Mouse (Mus musculus) cerebellum, postnatal 10 days (tissue): Measurements from ENCODE around the gene Olfr1344.
A peak's percentile ranks its signal among the peaks of the same experiment; 100 is the strongest.
"Not testable (repeated sequence)": the region's sequence is repeated elsewhere in the genome, so short reads cannot be mapped to it uniquely, and the experiment has no call there.

ENCODE experiments used
- DNase-seq, 2 experiments: peaks; one replicate each; pipeline ENCODE4 v3.0.0; 2021; ENCODE audit warnings: mixed read lengths in 2 of 2

Olfr1344 gene

DNA sequence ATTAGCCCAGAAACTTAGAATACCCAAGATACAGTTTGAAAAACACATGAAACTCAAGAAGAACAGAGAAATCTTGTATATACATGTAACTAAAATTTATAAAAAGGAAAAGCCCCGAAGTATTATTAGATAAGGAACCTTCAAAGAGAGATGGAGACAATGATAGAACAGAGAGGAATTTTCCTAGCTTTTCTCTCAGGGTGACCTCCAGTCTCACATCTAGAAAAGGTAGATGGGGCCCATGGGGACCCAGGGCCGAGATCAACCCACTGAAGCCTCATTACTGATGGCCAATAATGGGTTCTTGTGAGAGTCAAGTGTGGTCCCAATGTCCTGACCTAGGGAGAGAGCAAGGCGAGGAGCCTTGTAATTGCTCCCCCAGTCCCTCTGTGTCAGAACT, at the start of gene Olfr1344:
TSS of gene Olfr1344 (plus strand) at position 301 of the 400 bp plus-strand sequence.
- no peak for DNase-seq

DNA sequence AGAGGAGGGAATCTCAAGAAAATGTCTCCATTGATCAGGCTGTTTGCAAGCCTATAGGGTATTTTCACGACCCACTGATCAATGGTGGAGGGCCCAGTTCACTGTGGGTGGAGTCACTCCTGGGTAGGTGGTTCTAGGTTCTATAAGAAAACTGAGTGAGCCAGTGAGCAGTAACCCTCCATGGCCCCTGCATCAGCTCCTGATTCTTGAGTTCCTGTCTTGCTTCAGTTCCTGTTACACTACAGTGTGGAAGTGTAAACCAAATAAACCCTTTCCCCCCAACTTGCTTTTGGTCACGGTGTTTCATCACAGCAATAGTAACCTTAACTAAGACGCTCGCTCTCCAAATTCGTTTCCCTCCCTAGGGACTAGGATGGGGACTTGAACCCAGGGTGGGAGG, 49.5 kb upstream of the Olfr1344 start:
- no peak for DNase-seq

DNA sequence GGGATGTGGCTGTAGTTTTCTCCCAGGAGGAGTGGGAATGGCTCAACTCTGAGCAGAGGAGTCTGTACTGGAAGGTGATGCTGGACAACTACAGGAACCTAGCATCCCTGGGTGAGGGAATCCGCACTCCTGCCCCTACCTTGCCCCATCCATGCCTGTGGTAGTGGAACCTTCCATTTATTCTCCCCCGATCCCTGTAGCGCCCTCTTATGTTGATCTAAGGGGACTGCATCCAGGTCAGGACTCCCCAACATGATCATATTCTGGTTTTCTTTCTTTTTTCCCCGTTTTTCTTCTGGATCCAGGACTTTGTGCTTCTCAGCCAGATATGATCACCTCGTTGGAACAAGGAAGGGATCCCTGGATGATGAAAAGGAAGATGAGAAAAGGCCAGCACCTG, 49.0 kb upstream of the Olfr1344 start:
- no peak for DNase-seq

DNA sequence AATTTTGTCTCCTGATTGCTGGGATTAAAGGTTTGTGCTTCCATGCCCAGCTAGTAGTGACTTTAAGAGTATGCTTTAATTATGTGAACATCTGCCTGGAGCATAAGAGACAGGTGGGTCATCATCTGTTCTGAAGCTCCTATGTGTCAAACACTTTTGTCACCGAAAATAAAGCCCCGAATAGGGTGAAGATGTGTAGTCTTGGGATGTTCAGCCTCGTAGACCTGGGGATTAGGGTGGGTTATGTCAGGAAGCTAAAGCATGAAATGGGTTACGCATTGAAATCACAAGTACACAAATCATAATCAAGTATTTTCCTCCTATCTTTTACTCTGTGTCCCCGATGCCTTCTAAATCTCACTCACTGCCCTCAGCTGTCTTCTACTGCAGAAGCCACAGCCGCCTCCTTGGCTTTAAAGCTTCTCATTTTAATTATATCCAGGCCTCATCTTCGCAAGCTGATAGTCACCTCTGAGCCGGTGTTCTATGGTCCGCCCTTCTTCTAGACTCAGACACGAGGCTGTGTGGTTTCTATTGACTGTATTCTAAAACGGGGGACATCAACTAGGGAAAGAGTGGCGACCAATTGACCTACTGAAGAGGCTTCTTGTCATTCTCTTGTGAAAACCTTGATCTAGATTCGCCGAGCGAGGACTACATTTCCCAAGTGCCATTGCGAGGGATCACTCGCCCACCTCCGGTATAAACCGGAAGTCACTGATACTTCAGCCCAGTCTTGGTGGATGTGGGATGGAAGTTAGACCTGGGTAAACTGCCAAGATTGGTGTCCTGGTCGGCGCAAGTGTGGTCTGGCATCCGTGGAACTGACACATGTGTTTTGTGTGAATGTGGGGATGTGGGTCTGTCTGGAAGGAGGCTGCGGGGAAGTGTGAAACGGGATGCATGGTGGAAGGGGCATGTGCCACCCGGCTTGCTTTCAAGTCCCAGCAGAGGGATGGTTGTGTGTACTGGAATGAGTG, 40.2 kb upstream of the Olfr1344 start, which contains the start of gene Smim17:
TSS of gene Smim17 (plus strand) at position 720 of the 980 bp plus-strand sequence.
- peak; percentile 82 to 83 for DNase-seq

DNA sequence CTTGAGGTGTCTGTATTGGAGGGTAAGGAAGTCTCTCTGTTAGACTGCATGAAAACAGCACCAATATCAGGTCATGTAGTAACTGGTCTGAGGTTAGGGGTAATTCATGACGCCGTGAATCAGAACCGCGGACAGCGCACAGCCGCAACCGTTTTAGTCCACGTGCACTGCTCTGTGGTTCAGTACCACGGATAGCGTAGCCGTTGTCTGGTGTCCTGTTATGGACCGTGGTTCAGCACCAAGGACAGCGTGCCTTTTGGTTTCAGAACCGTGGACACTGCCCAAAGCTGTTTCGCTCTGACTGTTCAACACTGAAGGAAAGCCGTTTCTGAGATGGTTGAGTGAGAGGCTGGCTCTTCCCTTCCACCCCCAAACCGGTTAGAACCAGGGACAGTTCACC, 28.4 kb upstream of the Olfr1344 start, which contains the start of gene Gm20715:
TSS of gene Gm20715 (plus strand) at position 235 of the 400 bp plus-strand sequence.
- DNase-seq, result peak; percentile 56 to 77

DNA sequence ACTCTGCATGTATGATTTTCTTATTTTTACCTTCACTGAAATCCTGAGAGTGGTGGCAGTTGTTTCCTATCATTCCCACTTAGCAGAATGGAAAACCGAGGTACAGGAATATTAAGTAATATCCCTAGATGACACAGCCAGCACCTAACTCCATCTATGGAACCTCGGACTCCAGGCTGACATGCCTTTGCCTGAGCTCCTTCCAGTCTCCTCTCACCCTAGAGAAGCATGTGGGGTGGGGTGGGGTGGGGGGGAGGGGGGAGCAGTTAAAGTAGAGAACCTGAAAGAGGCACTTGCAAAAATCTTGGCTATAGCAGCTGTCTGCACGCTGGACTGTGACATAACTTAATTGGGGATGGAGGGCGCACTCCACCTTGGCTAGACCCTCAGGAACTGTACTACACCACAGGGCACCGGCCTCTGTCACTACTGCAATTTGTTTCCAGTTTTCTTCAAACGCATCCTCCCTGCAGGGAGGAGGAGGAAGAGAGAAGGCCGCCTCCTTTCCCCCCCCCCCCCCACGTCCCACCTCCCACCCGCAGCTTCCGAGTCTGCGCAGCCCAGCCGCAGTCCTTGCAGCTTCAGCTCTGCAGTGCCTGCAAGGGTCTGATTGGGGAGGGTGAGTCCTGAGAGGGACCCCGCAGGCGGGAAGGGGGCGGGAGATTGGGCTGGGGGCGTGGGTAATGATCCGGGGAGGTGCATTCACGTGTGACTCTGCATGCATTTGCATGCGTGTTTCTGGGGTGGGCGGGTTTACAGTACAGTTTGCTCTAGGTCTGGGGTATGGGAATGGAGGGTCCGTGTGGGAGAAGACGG, 23.7 kb upstream of the Olfr1344 start:
- DNase-seq, result peak; percentile 49 to 66

DNA sequence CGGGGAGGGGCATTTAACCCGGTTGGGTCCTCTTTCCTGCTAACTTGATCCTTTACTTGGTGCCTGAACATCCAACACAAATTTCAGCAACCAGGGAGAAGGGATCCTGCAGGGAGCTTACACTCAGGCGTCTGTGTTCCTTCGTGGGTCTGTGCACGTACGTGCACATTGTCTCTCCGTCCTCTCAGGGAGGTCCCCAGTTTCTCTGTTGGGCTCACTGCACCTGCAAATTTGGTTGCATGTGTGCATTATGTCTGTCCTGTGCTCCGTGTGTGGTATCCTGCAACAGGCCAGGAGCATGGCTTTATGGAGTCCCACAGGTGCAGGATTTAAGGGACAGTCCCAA, 23.1 kb upstream of the Olfr1344 start:
- DNase-seq, result no peak

DNA sequence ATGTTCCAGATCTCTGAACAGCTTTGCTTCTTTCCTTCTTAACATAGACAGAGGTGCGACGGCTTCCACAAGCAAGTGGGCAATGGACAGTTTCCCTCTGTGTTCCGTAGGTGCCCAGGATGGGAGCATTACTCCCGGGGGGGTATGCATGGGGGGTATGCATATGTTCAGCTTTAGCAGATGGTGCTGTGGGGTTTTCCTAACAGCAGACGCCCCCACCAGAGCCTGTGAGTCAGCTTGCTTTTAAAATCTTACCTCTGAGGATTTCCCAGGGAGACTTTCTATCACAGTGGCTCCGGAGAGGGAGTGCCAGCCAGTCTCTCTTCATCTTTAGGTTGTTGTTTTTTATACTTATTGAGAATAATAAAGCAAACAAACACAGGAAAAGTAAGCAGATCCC, 18.6 kb upstream of the Olfr1344 start:
- no peak for DNase-seq

DNA sequence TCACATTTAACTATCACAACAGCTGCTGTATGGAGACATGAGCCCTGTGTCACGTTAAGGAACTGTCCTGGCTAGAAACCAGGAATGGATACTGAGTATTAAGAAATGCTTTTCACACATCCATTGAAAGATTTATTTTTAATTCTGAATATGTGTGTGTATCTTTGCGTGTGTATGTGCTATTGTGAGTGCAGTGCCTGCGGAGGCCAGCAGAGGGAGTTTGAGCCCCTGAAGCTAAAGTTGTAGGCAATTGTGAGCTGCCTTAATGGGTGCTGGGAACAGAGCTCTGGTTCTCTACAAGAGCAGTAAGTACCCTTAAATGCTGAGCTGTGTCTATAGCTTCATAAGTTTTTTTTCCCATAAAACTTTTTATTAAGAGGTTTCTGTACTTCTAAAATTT, 9.1 kb upstream of the Olfr1344 start:
- no peak for DNase-seq

DNA sequence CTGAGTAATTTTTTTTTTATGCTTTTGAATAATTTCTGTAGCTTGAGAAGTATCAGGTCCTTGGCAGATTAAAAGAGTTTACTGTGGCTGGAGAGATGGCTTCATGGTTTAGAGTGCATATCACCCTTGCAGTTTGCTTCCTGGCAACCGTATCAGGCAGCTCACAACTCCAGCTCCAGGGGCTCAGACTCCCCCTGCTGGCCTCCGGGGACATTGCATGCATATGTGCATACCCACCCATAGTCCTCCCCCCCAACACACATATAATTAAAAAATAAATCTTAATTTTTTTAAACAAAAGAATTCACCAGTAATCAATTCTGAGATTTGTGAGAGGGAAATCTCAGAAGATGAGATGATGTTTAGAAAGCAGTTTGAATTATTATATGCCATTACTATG, 8.1 kb upstream of the Olfr1344 start:
- peak; percentile 44 to 51 for DNase-seq

DNA sequence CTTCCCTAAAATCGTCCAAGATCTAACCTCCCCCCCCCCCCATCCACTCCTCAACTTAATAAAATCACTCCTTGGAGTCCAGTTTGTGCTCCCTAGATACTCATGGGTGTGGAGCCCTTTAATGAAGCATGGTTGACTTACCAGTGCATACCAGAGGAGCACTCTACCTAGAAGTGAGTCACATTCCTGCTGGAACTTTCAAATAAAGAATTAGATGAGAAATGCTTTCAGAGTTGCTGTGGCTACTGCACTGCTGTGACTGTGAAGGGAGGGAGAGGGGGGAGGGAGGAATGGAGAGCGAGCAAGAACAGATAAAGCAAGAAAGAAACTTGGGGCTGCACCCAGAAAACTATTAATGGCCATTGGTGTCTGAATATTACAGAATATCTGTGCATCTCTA, 2.7 kb downstream of the Olfr1344 start:
- no peak for DNase-seq

DNA sequence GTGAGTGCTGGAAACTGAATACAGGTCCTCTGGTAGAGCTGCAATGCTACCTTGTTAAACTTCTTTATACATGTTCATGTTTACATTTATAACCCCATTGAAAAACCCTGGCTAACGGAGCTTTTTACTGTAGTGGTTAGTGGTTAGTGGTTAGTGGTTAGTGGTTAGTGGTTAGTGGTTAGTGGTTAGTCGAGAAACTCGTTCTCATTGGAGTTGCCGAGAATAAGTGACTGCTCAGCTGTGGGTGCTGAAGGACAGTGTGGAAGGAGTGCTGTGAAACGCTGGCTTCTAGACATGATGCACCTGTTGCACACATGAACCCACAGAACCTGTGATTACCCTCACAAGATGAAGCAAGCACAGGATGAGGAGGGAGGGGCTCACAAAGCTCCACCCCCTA, 9.3 kb downstream of the Olfr1344 start:
- DNase-seq, result no peak

DNA sequence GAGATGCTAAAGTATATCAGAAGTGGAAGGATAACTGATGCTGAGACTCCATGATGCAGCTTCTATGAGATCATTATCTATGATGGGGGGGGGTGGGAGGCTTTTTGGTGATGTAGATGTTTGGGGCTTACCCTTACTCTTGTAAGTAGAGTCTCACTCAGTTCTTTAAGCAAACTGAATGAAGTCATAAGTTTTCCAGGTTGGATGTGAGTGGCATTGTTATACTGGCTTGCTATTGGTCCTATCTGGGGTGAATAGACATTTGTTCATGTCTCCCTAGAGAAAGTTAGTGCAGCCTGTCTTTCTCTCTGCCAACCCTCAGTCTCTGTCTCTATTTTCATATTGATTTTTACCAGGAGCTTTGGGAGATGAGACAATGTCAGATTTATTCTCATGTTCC, 17.4 kb downstream of the Olfr1344 start, which contains the start of gene Olfr1336:
TSS of gene Olfr1336 (plus strand) at position 301 of the 400 bp plus-strand sequence.
- DNase-seq, result no peak

DNA sequence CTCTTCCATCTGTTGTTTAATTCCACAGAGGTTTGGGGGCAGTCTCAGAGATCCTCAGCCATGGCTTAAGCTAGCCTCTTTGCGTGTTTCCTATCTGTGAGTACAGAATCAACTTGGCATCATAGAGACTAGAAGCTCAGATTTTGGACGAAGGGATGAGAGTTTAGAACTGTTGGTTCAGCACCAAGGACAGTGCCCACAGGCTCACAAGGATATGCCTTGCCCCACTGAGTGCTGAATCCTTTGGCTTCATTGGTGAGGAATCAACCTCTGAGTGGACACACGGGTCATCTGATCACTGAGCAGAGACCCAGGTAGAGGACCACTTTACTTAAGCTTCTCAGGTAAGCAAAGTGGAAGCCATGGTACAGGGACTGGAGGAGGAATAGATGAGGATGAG, 17.9 kb downstream of the Olfr1344 start:
- no peak for DNase-seq

DNA sequence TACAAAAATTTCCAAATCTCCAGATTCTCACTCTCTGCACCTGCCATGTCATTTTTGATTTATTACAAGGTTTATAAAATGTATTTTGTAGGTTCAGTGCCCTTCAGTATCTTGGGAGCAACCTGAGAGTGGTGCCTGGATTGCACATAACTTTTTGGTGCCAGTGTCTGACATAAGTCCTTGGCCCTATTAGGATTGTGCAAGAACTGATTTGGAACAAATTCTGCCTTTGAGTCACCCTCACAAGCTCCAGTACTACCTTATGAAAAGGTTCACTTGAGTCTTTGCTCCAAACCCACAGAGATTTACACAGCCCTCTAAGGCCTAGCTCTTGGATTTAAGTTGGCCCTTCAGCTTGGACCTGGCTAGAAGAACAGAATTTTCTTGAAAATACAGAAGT, 28.5 kb downstream of the Olfr1344 start, which contains the start of gene Olfr1346:
TSS of gene Olfr1346 (plus strand) at position 151 of the 400 bp plus-strand sequence.
- DNase-seq, result no peak

DNA sequence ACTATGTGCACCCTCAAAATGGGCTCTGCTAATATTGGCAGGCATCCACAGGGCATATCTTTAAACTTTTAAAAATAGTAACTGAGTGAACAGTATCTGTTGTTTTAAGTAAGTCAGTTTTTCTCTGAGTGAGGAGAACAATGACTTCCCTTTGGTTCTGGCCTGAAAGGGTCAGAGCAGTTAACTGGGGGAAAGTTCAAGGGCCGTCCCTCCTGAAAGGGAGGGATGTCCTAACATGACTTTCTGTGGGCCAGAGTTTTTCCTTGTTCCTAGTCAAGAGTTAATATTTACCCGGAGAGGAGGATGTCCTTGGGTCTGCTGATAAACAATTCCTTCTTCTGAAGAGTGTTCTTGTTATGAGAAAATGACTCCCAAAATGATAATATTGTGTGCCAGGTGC, 39.1 kb downstream of the Olfr1344 start:
- DNase-seq, result not testable (repeated sequence)

DNA sequence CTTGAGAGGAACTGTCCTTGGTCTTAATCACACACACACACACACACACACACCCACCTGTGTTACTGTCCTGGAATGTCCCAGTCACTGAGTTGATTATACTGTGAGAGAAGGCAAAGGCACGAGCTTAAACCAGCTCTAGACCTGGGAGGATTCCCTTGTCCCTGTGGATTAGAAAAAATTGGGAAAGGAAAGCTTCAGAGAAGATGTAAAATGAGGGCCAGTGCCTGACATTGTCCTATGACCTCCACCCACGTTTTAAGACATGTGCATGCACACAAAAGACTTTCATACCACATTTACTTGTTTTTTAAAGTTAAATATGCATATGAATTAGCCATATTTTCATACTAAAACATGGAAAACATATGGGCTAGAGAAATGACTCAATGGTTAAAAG, 48.4 kb downstream of the Olfr1344 start, which contains the start of gene Olfr5:
TSS of gene Olfr5 (minus strand) at position 101 of the 400 bp plus-strand sequence.
- no peak for DNase-seq
